Mouse (Mus musculus): ENCODE data around the gene Ccdc159.

- no peak for TF ChIP-seq TAL1 (IDR thresholded peaks at IDR 0.05; ENCODE audit: low read length)
- no peak for TF ChIP-seq GATA1 (IDR thresholded peaks at IDR 0.05; ENCODE audit: low read length)
These were observed 51.3 kb downstream of the Ccdc159 start for GRCm38 (mm10) chr9:21978398-21979128.

Data from erythroblast, embryonic 14.5 days (primary cell).